ENCODE assay signal across 9 mouse cellular contexts in genomic region chr19:33589626-33590302, GRCm38 (mm10). TPM values are rescaled to one million over a fixed set of nuclear protein-coding genes. Genes with fewer than 3 reads are reported as not detected.
DNase-seq lines count a peak whose midpoint lies in the region; ATAC-seq and TF ChIP-seq lines count a peak whose summit lies in the region.
"Not testable (repeated sequence)": the region's sequence is repeated elsewhere in the genome, so short reads cannot be mapped to it uniquely, and the experiment has no call there.
"Had no signal": no experiment of that assay in that cellular context is flagged by ENCODE, and none has a peak within 500 bp of the region (broad histone marks: within the 10 kb centered on the region; RNA-seq: fewer than 3 reads in every experiment).

No protein-coding gene starts in this region.

- not testable (repeated sequence) for H3K27me3 ChIP-seq in CH12.LX (replicated peaks); cerebellum, adult 2 months (ENCODE audit: control insufficient read depth, insufficient read depth, low read length); forebrain, embryonic 16.5 days (replicated peaks; ENCODE audit: control insufficient read depth, insufficient read depth, low read length); liver, embryonic 13.5 days; stomach, embryonic 14.5 days (ENCODE audit: control insufficient read depth, insufficient read depth, low read length)

- not testable (repeated sequence) for H3K9me3 ChIP-seq in CH12.LX (replicated peaks; ENCODE audit: low read length); forebrain, embryonic 16.5 days (ENCODE audit: control insufficient read depth, low read length); liver, embryonic 13.5 days (replicated peaks); stomach, embryonic 14.5 days (ENCODE audit: control insufficient read depth, low read depth, low read length)

- H3K36me3 ChIP-seq in CH12.LX (replicated peaks in 1 of 2; ENCODE audit: control insufficient read depth in 1 of 2, insufficient read depth in 1 of 2, low read length in 1 of 2); forebrain, embryonic 16.5 days (ENCODE audit: control insufficient read depth, insufficient read depth); liver, embryonic 13.5 days; stomach, embryonic 14.5 days (ENCODE audit: control insufficient read depth, insufficient read depth, low read length): not testable (repeated sequence)

- TF ChIP-seq EP300 in CH12.LX (IDR thresholded peaks at IDR 0.05; ENCODE audit: low read length) = not testable (repeated sequence)

- not testable (repeated sequence) for H3K79me2 ChIP-seq in CH12.LX (replicated peaks; ENCODE audit: control insufficient read depth, extremely low read depth, insufficient read depth, poor library complexity, severe bottlenecking)

- not testable (repeated sequence) for H3K4me2 ChIP-seq in CH12.LX (ENCODE audit: insufficient read depth, low read depth, poor library complexity, severe bottlenecking)
- peak overlapping the region; percentile 52 for H3K4me2 ChIP-seq in forebrain, embryonic 16.5 days (ENCODE audit: low read length)
- H3K4me2 ChIP-seq in liver, embryonic 13.5 days = peak overlapping the region; percentile 60
- peak overlapping the region; percentile 39 for H3K4me2 ChIP-seq in stomach, embryonic 14.5 days (replicated peaks; ENCODE audit: low read depth, low read length)

- peak overlapping the region; percentile 73 for H3K27ac ChIP-seq in CH12.LX (ENCODE audit: insufficient read depth, low read depth)
- H3K27ac ChIP-seq in cerebellum, adult 2 months (ENCODE audit: insufficient read depth, low read length) = 0 out of 2 replicates have a peak overlapping the region, but pooled peaks have one; percentile 24
- H3K27ac ChIP-seq in forebrain, embryonic 16.5 days (ENCODE audit: low read length) = peak overlapping the region; percentile 6; the same call in 1 of the 2 replicates
- H3K27ac ChIP-seq in liver, embryonic 13.5 days; stomach, embryonic 14.5 days (ENCODE audit: low read length): not testable (repeated sequence)

- peak overlapping the region; percentile 56 for H3K9ac ChIP-seq in CH12.LX (ENCODE audit: insufficient read depth, low read depth)
- peak overlapping the region; percentile 61 for H3K9ac ChIP-seq in forebrain, embryonic 16.5 days (replicated peaks; ENCODE audit: low read depth, low read length)
- H3K9ac ChIP-seq in liver, embryonic 13.5 days = not testable (repeated sequence)
- H3K9ac ChIP-seq in stomach, embryonic 14.5 days (replicated peaks; ENCODE audit: low read depth, low read length) = 0 out of 2 replicates have a peak overlapping the region, but pooled peaks have one; percentile 21

- dilution Hi-C loops in CH12.LX (cut with MboI; ENCODE audit: extremely low pct_ligation_motif_present, extremely low pct_unique_long_range_greater_than_20kb, low sequenced_read_pairs) = not testable (repeated sequence)

- WGBS in cerebellum, adult 2 months = 8% methylated on average over 12 of the region's 38 CpGs
- WGBS in forebrain, embryonic 16.5 days = 2% methylated on average over 10 of the region's 38 CpGs
- 6% methylated on average over 10 of the region's 38 CpGs for WGBS in liver, embryonic 13.5 days (ENCODE audit: insufficient replicate concordance)
- 2% methylated on average over 10 of the region's 38 CpGs for WGBS in stomach, embryonic 14.5 days

- peak; percentile 36; the same call in 1 of the 2 replicates for TF ChIP-seq POLR2A in CH12.LX (IDR thresholded peaks at IDR 0.05; ENCODE audit: low read depth, low read length)
- 0 out of 2 replicates have a peak, but pooled peaks have one; percentile 12 for TF ChIP-seq POLR2A in cerebellum, adult 2 months (IDR thresholded peaks at IDR 0.05; ENCODE audit: borderline replicate concordance, insufficient read depth, low read length)

- in situ Hi-C loops in CH12.LX (cut with MboI; ENCODE audit: low pct_ligation_motif_present, low pct_unique_long_range_greater_than_20kb, low sequenced_read_pairs) = not testable (repeated sequence)

- not testable (repeated sequence) for TF ChIP-seq RAD21 in CH12.LX (IDR thresholded peaks at IDR 0.05; ENCODE audit: low read depth, low read length)

- peak; percentile 80 for DNase-seq in CH12.LX (ENCODE audit: extremely low read depth)
- DNase-seq in cerebellum, adult 2 months = peak; percentile 77 to 79
- DNase-seq in heart, postnatal 14 days = peak; percentile 49 to 61
- peak; percentile 56 to 79 for DNase-seq in kidney, postnatal 4 days
- DNase-seq in liver, embryonic 13.5 days = peak; percentile 39
- DNase-seq in neural tube, embryonic 10.5 days (ENCODE audit: extremely low spot score, low spot score) = peak; percentile 68

- TF ChIP-seq CTCF in CH12.LX (conservative IDR thresholded peaks at IDR 0.05 in 1 of 2, IDR thresholded peaks at IDR 0.05 in 1 of 2; ENCODE audit: low read depth in 2 of 2, low read length in 2 of 2); cerebellum, adult 2 months (IDR thresholded peaks at IDR 0.05; ENCODE audit: borderline replicate concordance, insufficient read depth, low read depth, low read length): not testable (repeated sequence)

- H3K4me1 ChIP-seq in CH12.LX (ENCODE audit: control insufficient read depth in 1 of 2, insufficient read depth in 2 of 2); cerebellum, adult 2 months (ENCODE audit: control insufficient read depth, insufficient read depth, low read length); forebrain, embryonic 16.5 days (replicated peaks; ENCODE audit: control insufficient read depth, insufficient read depth, low read length); liver, embryonic 13.5 days (replicated peaks); stomach, embryonic 14.5 days (ENCODE audit: control insufficient read depth, insufficient read depth, low read length): not testable (repeated sequence)

- intact Hi-C loops in heart, postnatal 14 days (cut with DNase I) = loop anchor here (10.0 kb wide), 1 partner anchor 205 kb away; no protein-coding TSS in a partner anchor

- peak overlapping the region; percentile 47 to 54 (median 53) for H3K4me3 ChIP-seq in CH12.LX (replicated peaks in 1 of 3; ENCODE audit: low read depth in 2 of 3, low read length in 2 of 3, poor library complexity in 1 of 3)
- H3K4me3 ChIP-seq in cerebellum, adult 2 months (replicated peaks; ENCODE audit: insufficient read depth, low read depth, low read length) = peak overlapping the region; percentile 27
- H3K4me3 ChIP-seq in forebrain, embryonic 16.5 days (replicated peaks; ENCODE audit: low read length) = peak overlapping the region; percentile 42
- H3K4me3 ChIP-seq in liver, embryonic 13.5 days (replicated peaks) = peak overlapping the region; percentile 47
- peak overlapping the region; percentile 27 for H3K4me3 ChIP-seq in stomach, embryonic 14.5 days (ENCODE audit: low read depth, low read length)

- peak; percentile 99 for ATAC-seq in forebrain, embryonic 16.5 days
- ATAC-seq in liver, embryonic 13.5 days (ENCODE audit: low read depth) = peak; percentile 92
- ATAC-seq in stomach, embryonic 14.5 days (ENCODE audit: insufficient number of reproducible peaks, insufficient read depth, low FRiP score, low read depth) = peak; percentile 96

TF ChIP-seq in CH12.LX, 34 proteins besides CTCF, POLR2A, EP300 and RAD21:
- TF ChIP-seq MAX (IDR thresholded peaks at IDR 0.05; ENCODE audit: low read length) (peak; percentile 71), NELFE (IDR thresholded peaks at IDR 0.05; ENCODE audit: low read depth, low read length) (peak; percentile 38; the same call in 1 of the 2 replicates), USF1 (IDR thresholded peaks at IDR 0.05; ENCODE audit: low read depth, low read length) (peak; percentile 86), BHLHE40 (IDR thresholded peaks at IDR 0.05; ENCODE audit: low read depth, low read length) (peak; percentile 83), TCF12 (IDR thresholded peaks at IDR 0.05; ENCODE audit: low read depth, low read length) (peak; percentile 44; the same call in 1 of the 2 replicates), USF2 (conservative IDR thresholded peaks at IDR 0.05; ENCODE audit: low read depth, low read length) (peak; percentile 78)

RNA-seq across cellular contexts. Expression of gene Gm8978, which starts 35.3 kb away (rescaled TPM):
- total RNA-seq in CH12.LX (2012; rRNA removed) = not detected in 2 replicates
- total RNA-seq in CH12.LX (2014; rRNA removed) = not detected in 2 replicates
- not detected in 2 replicates for polyA plus RNA-seq in CH12.LX (2012; ENCODE audit: insufficient read length, low read depth)
- polyA plus RNA-seq in cerebellum, adult 2 months (2012; rRNA removed) = not detected in 2 replicates
- polyA plus RNA-seq in forebrain, embryonic 16.5 days (2015; fragmentation: Nextera tagmentation; extraction: Ambion mirVana) = not detected in 2 replicates
- not detected for total RNA-seq in heart, postnatal 14 days (2021)
- polyA plus RNA-seq in liver, embryonic 13.5 days (2015; fragmentation: Nextera tagmentation; extraction: Ambion mirVana) = not detected in 2 replicates
- polyA plus RNA-seq in stomach, embryonic 14.5 days (2014; fragmentation: Nextera tagmentation; extraction: Ambion mirVana) = not detected in 2 replicates
- total RNA-seq: MEL had no signal
